Mouse (Mus musculus) megakaryocyte progenitor cell, adult 5-6 weeks (primary cell): ENCODE data around the gene 3110040M04Rik. TPM values are rescaled to one million over a fixed set of nuclear protein-coding genes. Genes with fewer than 3 reads are reported as not detected.

Source experiments
- ATAC-seq: replicated peaks from 2 replicates; pipeline ENCODE4 v1.8.0; 2016; ENCODE audit warnings: mild to moderate bottlenecking, moderate TSS enrichment, inconsistent platforms; ENCODE audit not compliant: poor library complexity
- total RNA-seq, 2 experiments: library from RNA; stranded (forward) in 1 of 2; stranded (reverse) in 1 of 2; fragments of 157-497, 149-512 nt in 1 of 2; fragments of 200-1000 nt in 1 of 2; gene quantifications; 2 replicates each; pipeline versions ENCODE4 v1.2.3 to v1.2.4; 2015 to 2017

3110040M04Rik gene
- total RNA-seq, 2 experiments from 2014 or later: not detected

DNA sequence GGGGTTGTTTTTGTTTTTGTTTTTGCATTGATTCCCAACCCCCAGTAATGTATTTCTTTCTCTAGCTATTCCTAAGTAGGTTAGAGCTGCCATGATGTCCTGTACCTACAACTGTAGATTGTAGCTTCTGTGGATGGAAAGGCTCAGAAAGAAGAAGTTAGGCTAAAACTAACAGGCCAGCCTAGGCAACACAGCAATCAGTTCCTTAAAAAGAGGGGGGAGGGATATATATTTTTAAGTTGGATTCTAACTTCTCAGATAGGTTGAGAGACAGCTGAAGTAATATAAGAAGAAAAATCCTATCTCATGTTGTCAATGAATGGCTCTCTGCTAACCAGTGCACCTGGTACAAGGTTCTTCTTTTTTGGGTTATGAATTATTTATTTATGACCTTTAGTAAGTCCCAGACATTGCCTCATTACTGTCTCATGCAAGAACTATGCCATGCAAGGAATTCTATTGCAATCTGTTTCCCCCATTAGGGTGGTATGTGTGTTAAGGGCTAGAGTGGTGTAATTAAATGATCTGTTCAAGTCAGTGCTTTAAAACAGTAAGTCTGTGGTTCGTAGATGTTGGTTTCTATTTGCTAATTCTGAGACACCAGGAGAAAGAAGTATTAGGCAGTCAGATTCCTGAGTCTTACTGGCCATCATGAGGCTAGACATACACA is 24.5 kb downstream of the 3110040M04Rik start:
- ATAC-seq: peak; percentile 88

DNA sequence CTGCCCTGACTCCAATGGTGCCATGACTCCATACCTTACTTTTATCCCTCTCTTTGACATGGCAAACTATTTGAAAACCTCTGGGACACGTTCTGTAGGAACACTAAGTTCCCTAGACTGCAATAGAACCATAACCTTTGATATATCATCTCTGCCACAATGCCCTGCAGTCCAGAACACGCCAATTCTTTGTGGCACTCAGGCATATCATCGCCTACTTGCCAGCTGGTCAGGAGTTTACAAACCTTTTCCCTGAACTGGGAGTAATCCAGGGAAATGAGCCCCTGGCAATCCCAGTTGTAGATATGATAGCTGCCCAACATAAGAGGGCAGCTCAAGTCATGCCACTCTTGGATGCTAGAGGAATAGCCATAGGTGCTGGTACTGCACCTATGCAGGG is 28.4 kb downstream of the 3110040M04Rik start:
- no peak for ATAC-seq

DNA sequence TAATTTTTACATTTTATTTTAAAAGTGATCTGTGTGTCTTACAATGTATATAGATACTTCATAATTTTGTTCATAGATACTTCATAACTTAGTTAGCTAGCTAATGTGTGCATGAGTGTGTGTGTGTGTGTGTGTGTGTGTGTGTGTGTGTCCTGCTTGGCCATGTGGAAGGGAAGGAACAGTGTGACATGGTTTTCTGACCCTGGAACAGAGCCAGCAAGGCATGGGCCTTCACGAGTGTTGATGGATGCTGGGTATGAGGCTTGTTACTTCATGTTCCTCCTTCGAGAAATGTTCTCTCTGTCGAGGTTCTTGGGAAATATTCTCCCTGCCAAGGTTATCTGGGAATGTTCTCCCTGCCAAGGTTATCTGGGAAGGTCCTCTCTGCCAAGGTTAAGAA is 29.8 kb downstream of the 3110040M04Rik start:
- ATAC-seq: no peak

DNA sequence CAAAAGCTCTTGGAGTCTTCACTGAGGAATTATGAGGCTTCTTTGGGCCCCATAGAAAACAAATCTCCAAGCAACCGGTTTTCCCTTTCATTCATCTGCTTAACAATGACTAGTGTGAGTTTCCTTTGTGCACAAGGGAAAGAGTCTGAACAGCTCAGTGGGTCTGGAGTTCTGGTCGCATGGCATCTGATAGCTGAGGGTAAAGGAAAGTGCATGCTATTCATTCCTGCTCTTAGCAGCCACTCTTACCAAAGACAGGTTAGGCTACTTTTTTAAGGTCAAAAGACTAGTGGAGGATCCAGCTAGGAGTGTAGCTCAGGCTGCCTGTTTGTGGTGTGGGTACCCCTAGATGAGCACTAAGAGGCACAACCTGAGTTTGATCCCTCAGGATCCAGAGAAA is 31.7 kb downstream of the 3110040M04Rik start:
- no peak for ATAC-seq

DNA sequence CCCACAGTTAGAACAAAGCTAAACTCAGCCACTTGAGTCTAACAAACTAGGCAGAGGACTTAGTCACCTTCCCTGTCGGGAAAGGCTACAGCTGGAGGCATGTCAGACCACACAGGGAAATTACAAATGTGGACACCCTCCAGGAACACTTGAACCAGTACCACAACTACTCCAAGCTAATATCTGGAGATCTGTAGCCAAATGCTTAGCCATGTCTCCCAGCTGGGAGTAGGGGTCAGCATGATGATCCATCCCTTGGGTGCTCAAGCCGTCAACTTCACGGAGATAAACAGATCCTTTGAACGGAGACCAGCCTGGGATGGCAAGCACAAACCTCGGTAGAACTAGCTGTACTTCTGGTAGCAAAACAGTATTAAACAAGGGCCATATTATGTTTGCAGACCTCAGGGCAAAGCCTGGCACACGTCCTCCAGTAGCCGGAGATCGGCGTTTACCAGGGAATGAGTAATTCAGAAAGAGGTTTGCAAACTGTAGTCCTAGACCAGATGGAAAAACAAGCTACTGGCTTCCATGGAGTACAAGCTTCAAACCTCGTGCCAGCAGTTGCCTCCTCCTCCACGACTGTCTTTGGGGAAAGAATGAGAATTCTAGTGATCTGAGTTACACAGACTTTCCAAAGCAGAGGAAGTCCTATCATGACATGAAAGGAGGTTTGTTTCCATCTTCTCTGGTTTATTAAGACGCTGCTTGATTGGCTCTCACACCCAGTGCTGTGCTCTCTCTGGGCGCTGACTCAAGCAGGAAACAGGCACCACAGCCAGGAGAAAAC is 32.4 kb downstream of the 3110040M04Rik start:
- peak; percentile 52 for ATAC-seq

DNA sequence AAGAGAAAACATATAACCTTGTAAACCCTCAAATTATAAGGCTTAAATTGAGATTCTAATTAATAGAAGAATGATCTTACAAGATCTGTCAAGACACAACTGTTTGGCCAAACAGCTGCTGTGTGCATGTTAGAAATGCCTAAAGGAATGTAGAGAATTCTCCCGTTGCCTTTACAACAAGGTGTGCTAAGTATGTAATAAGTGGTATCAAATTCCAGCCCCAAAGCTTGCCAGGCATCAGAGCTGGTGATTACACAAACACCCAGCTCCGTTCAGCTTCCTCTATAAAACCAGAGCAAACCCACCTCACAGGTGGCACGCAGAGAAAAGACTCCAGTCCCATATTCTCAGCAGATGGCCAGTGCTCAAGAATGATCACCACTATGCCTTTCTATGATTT is 33.9 kb downstream of the 3110040M04Rik start:
- no peak for ATAC-seq

DNA sequence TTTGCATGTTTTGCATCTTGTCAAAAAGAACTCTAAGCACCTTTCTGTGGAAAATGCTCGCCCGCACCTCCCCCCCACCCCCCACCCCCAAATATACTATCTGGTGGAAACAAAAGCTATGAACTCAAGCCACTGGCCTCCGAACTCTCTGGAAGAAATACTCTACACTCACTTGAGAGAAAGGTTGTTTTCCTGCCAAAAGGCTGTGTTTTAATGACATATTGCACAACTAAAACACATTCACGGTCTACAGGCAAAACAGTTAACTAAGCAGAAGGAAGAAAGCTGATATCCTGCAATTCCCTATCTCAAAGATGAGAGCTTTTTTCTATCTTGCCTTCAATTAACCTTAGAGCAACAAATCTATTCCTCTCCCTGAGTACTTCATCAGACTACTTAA is 39.4 kb downstream of the 3110040M04Rik start:
- ATAC-seq: no peak

DNA sequence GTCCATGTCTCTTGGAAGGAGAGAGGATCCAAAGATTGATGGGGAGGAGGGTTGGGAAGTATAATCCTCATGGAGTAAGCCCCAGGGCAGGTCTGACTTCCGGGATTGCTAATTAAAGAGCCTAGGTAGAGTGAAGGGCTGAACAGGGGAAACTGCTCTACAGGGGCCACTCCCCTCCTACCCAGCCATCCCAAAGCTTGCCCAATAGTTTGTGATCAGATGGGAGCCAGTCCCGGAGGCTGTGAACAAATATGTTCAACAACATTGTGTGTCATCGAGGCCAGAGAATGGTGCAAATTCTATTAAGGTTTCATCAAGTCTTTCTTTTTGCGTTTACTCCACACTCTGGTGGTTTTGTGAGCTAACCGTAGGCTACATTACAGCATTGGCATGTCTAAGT is 40.1 kb downstream of the 3110040M04Rik start:
- ATAC-seq: peak; percentile 19; the same call in 1 of the 2 replicates

DNA sequence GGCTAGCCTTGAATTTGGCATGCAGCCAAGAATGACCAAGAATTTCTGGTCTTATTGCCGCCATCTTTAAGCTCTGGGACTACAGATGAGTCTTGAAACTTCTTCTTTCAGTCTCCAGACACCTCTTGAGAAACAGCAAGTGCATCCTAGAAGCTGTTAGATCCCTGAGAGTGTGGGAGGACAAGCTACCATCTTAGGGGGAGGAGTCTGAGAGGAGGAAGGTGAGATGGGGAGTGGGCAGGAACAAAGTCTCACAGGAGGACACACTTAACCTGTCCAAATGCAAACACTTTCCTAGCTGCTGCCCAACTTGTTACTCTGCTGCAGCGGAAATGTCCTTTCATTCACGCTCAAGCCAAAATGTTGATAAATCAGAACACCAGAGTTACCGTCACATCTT is 40.8 kb downstream of the 3110040M04Rik start:
- ATAC-seq: peak; percentile 53

DNA sequence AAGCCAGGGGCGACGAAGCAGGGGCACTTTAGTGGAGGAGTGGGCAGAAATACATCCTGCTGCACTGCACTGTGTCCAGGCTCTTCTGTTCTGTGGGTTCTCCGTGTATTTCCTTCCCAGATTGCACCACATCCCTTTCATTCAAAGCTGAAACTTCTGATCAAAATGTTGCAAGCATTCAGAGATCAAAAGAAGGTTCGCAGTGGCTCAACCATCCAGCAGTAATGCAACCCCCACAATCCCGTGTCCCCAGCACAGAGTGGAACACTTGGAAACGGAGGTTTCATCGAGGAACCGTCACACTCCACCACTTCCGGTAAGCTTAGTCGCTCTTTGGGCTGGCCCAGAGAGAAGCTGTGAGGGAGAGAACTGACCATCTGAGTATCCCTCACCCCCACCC is 41.2 kb downstream of the 3110040M04Rik start:
- peak; percentile 76 for ATAC-seq

DNA sequence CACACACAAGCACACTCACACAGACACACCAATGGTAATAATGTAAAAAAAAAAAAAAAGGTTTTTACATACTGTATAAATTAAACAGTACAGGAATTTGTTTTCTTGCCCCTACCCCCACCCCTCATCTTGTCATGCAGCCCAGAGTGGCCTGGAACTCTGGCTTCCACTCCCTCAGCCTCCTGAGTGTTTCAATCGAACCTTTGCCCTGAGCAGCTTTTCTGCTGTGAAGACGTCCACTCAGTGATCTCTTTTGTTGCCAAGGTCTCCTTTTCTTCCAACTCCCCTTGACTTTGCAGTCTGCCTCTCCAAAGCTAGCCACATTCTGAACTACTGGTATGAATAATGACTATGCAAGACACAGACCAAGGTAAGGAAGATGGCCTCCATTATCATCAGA is 41.9 kb downstream of the 3110040M04Rik start:
- no peak for ATAC-seq

DNA sequence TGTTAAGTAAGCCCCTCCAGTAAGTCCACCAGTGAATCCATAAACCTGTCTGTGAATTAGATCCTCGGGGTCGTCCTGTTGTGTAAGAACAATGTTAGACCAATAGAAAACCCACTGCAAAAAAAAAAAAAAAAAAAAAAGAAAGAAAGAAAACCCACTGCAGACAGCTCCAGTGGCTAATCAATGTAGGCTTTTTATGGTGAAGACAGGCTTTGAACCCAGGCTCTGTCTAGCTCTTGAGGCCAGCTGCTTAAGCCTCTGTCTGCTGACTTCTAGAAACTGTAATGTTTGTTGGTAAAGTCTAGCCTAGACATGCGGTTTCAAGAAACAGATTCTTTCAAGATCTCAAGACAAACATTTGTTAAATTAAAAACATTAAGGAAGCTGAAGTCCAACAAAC is 46.2 kb downstream of the 3110040M04Rik start:
- ATAC-seq: no peak

DNA sequence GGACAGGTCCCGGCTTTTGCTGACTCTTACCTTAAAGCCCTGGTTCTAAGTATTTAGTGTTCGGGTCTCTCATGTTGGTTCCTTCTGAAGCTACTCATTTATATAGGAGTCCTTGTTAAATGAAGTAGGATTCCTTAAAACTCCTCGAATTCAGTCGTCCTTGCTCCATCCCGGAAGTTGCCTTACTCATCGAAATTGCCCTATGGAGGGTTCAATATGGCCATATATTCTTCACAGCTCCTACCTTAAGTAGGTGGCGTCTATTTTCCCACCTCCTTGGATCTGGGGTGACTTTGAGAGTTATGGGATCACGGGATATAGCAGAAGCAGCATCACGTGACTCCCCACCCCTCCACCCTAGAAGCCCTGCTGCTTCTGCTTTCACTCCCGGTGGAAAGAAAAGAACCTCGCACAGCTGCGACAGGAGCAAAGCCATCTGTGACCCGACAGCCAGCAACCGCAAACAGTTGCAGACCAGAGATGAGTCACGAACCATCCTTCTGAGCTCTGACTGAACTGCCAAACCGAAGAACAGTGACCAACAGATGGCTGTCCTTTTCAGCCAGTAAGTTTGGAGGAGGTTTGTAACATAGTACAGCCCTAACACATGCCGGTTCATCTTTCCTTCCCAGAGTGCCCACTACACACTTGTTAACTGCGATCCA is 46.7 kb downstream of the 3110040M04Rik start:
- ATAC-seq: peak; percentile 91

DNA sequence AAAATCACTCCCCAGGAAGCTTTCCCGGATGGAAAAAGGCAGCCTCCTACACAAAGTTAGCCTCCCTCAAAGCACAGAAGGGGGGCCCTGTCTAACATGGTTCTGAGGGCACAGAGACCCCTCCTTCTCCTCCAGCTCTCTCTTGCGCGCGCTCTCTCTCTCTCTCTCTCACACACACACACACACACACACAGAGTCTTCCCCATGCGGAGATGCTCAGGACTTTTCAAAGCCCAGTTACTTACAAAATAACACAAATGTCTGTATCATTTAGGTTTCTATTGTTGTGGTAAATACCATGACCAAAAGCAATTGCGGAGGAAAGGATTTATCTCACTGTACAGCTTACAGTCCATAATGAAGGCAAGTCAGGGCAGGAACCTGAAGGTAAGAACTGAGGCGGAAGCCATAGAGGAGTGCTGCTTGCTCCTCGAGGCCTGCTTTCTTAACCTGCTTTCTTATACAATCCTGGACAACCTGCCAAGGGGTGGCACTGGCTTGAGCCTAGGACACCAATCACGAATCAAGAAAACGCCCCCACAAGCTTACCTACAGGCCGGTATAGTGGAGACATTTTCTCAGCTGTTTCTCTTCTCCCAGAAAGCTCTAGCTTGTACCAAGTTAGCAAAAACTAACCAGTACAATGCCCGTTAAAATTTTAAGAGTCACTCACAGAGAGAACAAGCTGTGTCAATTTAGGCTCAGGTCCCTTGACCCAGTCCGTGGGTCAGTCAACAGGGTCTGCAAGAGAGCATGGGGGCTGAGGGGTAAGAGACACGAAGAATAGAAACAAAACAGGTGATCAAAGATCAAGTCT is 47.5 kb downstream of the 3110040M04Rik start:
- peak; percentile 8; the same call in 1 of the 2 replicates for ATAC-seq

Other genes with a start within 250 kb of the 3110040M04Rik start
- 0.02 TPM in 1 of 2 replicates, not detected in the other for gene Hmcn1, start 210.7 kb upstream of the 3110040M04Rik start, total RNA-seq (2015)
- gene Hmcn1, start 210.7 kb upstream of the 3110040M04Rik start, total RNA-seq (2017): not detected in 2 replicates
- gene Gm47985, start 21.6 kb upstream of the 3110040M04Rik start, total RNA-seq (2015): 0.20 TPM in 1 of 2 replicates, not detected in the other
- not detected in 2 replicates for gene Gm47985, start 21.6 kb upstream of the 3110040M04Rik start, total RNA-seq (2017)
- gene Gm8947, start 11.7 kb upstream of the 3110040M04Rik start, total RNA-seq (2015): 0.30 TPM in 1 of 2 replicates, not detected in the other
- not detected in 2 replicates for gene Gm8947, start 11.7 kb upstream of the 3110040M04Rik start, total RNA-seq (2017)
- gene Gm47995, start 5.7 kb upstream of the 3110040M04Rik start, total RNA-seq (2015): not detected in 2 replicates
- gene Gm47995, start 5.7 kb upstream of the 3110040M04Rik start, total RNA-seq (2017): not detected in 2 replicates
- gene Gm47996, start 6.0 kb downstream of the 3110040M04Rik start, total RNA-seq (2015): not detected in 2 replicates
- gene Gm47996, start 6.0 kb downstream of the 3110040M04Rik start, total RNA-seq (2017): not detected in 2 replicates
- gene Ivns1abp, start 140.4 kb downstream of the 3110040M04Rik start, total RNA-seq (2015): 277 and 293 TPM in 2 replicates
- 330 and 449 TPM in 2 replicates for gene Ivns1abp, start 140.4 kb downstream of the 3110040M04Rik start, total RNA-seq (2017)
- 29.1 and 37.6 TPM in 2 replicates for gene Swt1, start 224.3 kb downstream of the 3110040M04Rik start, total RNA-seq (2015)
- gene Swt1, start 224.3 kb downstream of the 3110040M04Rik start, total RNA-seq (2017): 20.6 and 24.5 TPM in 2 replicates
- 38.4 and 51.5 TPM in 2 replicates for gene Trmt1l, start 224.4 kb downstream of the 3110040M04Rik start, total RNA-seq (2015)
- 25.7 and 26.2 TPM in 2 replicates for gene Trmt1l, start 224.4 kb downstream of the 3110040M04Rik start, total RNA-seq (2017)